Mouse (Mus musculus) heart, adult 2 months (tissue): ENCODE results near the gene Gm20388. TPM values are rescaled to one million over a fixed set of nuclear protein-coding genes. Genes with fewer than 3 reads are reported as not detected.
A peak's percentile ranks its signal among the peaks of the same experiment; 100 is the strongest.

ENCODE experiments used
- DNase-seq, 2 experiments: peaks; one replicate each; pipeline ENCODE4 v3.0.0; 2021
- H3K27ac ChIP-seq: fragments of 200-600 bp; 2 replicates; pipeline ENCODE4 v1.8.1; 2022
- H3K27me3 ChIP-seq: fragments of 200-500 bp; 2 replicates; pipeline ENCODE4 v1.6.1; 2012; ENCODE audit warnings: mild to moderate bottlenecking, low read length, inconsistent platforms, mixed read lengths; ENCODE audit not compliant: control insufficient read depth, insufficient read depth
- H3K36me3 ChIP-seq: fragments of 200-500 bp; 2 replicates; pipeline ENCODE4 v1.6.1; 2012; ENCODE audit warnings: low read length, inconsistent platforms; ENCODE audit not compliant: control insufficient read depth, insufficient read depth
- H3K4me1 ChIP-seq: fragments of 200-500 bp; 2 replicates; pipeline ENCODE4 v1.6.1; 2011; ENCODE audit warnings: low read length; ENCODE audit not compliant: control insufficient read depth, insufficient read depth
- H3K4me3 ChIP-seq: fragments of 200-600 bp; 2 replicates; pipeline ENCODE4 v1.8.1; 2022
- H3K79me2 ChIP-seq: fragments of 200-500 bp; replicated peaks from 2 replicates; pipeline ENCODE4 v1.6.1; 2012; ENCODE audit warnings: mild to moderate bottlenecking, inconsistent platforms, low read length, moderate library complexity, mixed read lengths; ENCODE audit not compliant: control insufficient read depth, insufficient read depth
- H3K9ac ChIP-seq: fragments of 200-500 bp; 2 replicates; pipeline ENCODE4 v1.6.1; 2012; ENCODE audit warnings: low read depth, mild to moderate bottlenecking, control low read depth, inconsistent platforms, low read length, mixed read lengths
- CTCF ChIP-seq: fragments of 200-600 bp; IDR thresholded peaks from 2 replicates; pipeline ENCODE4 v1.8.1; 2022; ENCODE audit warnings: antibody characterized with exemption, mild to moderate bottlenecking, moderate library complexity
- EP300 ChIP-seq: fragments of 200-500 bp; IDR thresholded peaks from 2 replicates; pipeline ENCODE4 v1.6.1; 2011; ENCODE audit warnings: low read depth, low read length, control low read depth; ENCODE audit not compliant: insufficient read depth
- POLR2A ChIP-seq: fragments of 200-500 bp; IDR thresholded peaks from 2 replicates; pipeline ENCODE4 v1.6.1; 2011; ENCODE audit warnings: mild to moderate bottlenecking, low read depth, low read length, control low read depth; ENCODE audit not compliant: insufficient read depth
- WGBS: fragments of 180-500 bp; shearing (Covaris S2); methylation state at CpG from one replicate; pipeline ENCODE4 v1.1.7; 2018; 5-methylcytosine and 5-hydroxymethylcytosine counted together
- intact Hi-C: fragments of 180-260 bp; cut with DNase I; formaldehyde crosslinking; loops from one replicate; pipeline ENCODE4 v1.15.1; 2025
- polyA plus RNA-seq: library from polyadenylated mRNA; depleted of rRNA; stranded (reverse); fragments of >200 nt; gene quantifications from 2 replicates; pipeline ENCODE4 v1.2.3, GENCODE M21; 2012
- total RNA-seq, 2 experiments: library from RNA; stranded (reverse); gene quantifications; 2 replicates each; pipeline ENCODE4 v1.2.3; 2021

Gm20388 gene
- total and polyA plus RNA-seq, 3 experiments: 1.8 to 32.3 TPM; not detected in 1

- intact Hi-C loops: no loop called here
- peaks cover 14% of the 10 kb centered on the region for H3K79me2 ChIP-seq
- H3K27me3 ChIP-seq: no peaks in the 10 kb centered on the region
- H3K9ac ChIP-seq: no peak overlapping the region
- no peak overlapping the region for H3K4me3 ChIP-seq
- TF ChIP-seq POLR2A: no peak
- no peak for TF ChIP-seq EP300
- TF ChIP-seq CTCF: no peak
- no peak for DNase-seq
- peaks cover 44% of the 10 kb centered on the region for H3K36me3 ChIP-seq
- H3K27ac ChIP-seq: no peak overlapping the region; the same call in 1 of the 2 replicates
- peaks cover 23% of the 10 kb centered on the region for H3K4me1 ChIP-seq
- 18% methylated on average over 3 of the region's 3 CpGs for WGBS
Observed at GRCm38 (mm10) chr8:123036956-123037355, 3126.3 kb downstream of the Gm20388 start.

GRCm38 (mm10) chr8:123037487-123037886 lies 3126.8 kb downstream of the Gm20388 start:
- Histone ChIP-seq H3K79me2 (peaks cover 10% of the 10 kb centered on the region), H3K9ac (no peak overlapping the region), H3K27me3 (no peaks in the 10 kb centered on the region), H3K4me1 (peaks cover 19% of the 10 kb centered on the region), H3K27ac (no peak overlapping the region), H3K36me3 (peaks cover 40% of the 10 kb centered on the region), H3K4me3 (no peak overlapping the region)
- WGBS: 73% methylated on average over 11 of the region's 11 CpGs
- intact Hi-C loops: no loop called here
- DNase-seq: no peak
- TF ChIP-seq EP300 (no peak), CTCF (no peak), POLR2A (no peak)

DNA sequence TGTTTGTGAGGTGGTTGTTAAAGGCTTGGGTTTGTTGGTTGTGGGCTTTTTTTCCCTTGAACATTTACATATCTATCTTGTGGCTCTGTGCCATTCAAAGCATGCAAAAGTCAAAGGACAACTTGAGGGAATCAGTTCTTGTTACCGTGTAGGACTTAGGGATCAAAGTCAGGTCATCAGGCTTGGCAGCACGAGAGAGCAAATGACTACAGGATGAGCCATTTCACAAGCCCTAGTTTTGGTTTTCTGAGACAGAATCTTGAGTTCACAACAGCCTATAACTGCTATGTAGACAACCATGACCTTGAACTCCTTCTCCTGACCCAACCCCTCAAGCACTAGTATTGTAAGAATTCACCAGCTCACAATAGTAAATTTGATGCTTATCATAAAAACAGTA lies 3127.7 kb downstream of the Gm20388 start:
- intact Hi-C loops: no loop called here
- TF ChIP-seq CTCF: no peak
- no peak for TF ChIP-seq EP300
- TF ChIP-seq POLR2A: no peak

GRCm38 (mm10) chr8:123039376-123040109 lies 3128.9 kb downstream of the Gm20388 start:
- 63% methylated on average over 11 of the region's 11 CpGs for WGBS

More for the DNA sequence above, 3127.7 kb downstream of the Gm20388 start:
- no peaks in the 10 kb centered on the region for H3K27me3 ChIP-seq
- DNase-seq: no peak
- peaks cover 19% of the 10 kb centered on the region for H3K4me1 ChIP-seq
- H3K27ac ChIP-seq: peak overlapping the region; percentile 32; the same call in 1 of the 2 replicates
- H3K9ac ChIP-seq: no peak overlapping the region
- H3K36me3 ChIP-seq: peaks cover 39% of the 10 kb centered on the region
- peaks cover 9% of the 10 kb centered on the region for H3K79me2 ChIP-seq
- 3% methylated on average over 2 of the region's 2 CpGs for WGBS
- no peak overlapping the region for H3K4me3 ChIP-seq

GRCm38 (mm10) chr8:123040110-123040650 lies 3129.5 kb downstream of the Gm20388 start:
- DNase-seq: no peak
- WGBS: 14% methylated on average over 4 of the region's 4 CpGs
- H3K27me3 ChIP-seq: no peaks in the 10 kb centered on the region

More at GRCm38 (mm10) chr8:123039376-123040109, 3128.9 kb downstream of the Gm20388 start:
- TF ChIP-seq EP300 (no peak), CTCF (no peak), POLR2A (no peak)
- no peak for DNase-seq
- no peak overlapping the region for H3K9ac ChIP-seq
- no peak overlapping the region; the same call in 1 of the 2 replicates for H3K4me3 ChIP-seq
- peaks cover 7% of the 10 kb centered on the region for H3K79me2 ChIP-seq
- H3K27ac ChIP-seq: no peak overlapping the region
- H3K27me3 ChIP-seq: no peaks in the 10 kb centered on the region
- H3K4me1 ChIP-seq: peaks cover 18% of the 10 kb centered on the region
- intact Hi-C loops: no loop called here
- H3K36me3 ChIP-seq: peaks cover 37% of the 10 kb centered on the region

More at GRCm38 (mm10) chr8:123040110-123040650, 3129.5 kb downstream of the Gm20388 start:
- Histone ChIP-seq H3K36me3 (peaks cover 31% of the 10 kb centered on the region), H3K27ac (peak overlapping the region; percentile 94; the same call in 1 of the 2 replicates), H3K4me1 (peaks cover 16% of the 10 kb centered on the region), H3K4me3 (peak overlapping the region; percentile 90; the same call in 1 of the 2 replicates), H3K9ac (no peak overlapping the region; the same call in 1 of the 2 replicates), H3K79me2 (peaks cover 7% of the 10 kb centered on the region)
- intact Hi-C loops: no loop called here
- TF ChIP-seq POLR2A (no peak), EP300 (no peak)
